Mouse (Mus musculus): Measurements from ENCODE around the gene March4. TPM values are rescaled to one million over a fixed set of nuclear protein-coding genes. Genes with fewer than 3 reads are reported as not detected.

March4 gene
- polyA plus RNA-seq, 1 experiment from 2014 or later: 10.2 TPM

GRCm38 (mm10) chr1:72506202-72506601 lies 30.5 kb downstream of the March4 start:
- Histone ChIP-seq H3K36me3 (replicated peaks; ENCODE audit: control insufficient read depth, insufficient read depth) (no peaks in the 10 kb centered on the region), H3K4me3 (replicated peaks; ENCODE audit: low read length) (no peak overlapping the region), H3K9me3 (ENCODE audit: control insufficient read depth, low read length) (no peaks in the 10 kb centered on the region), H3K27me3 (ENCODE audit: control insufficient read depth, insufficient read depth, low read length) (no peaks in the 10 kb centered on the region), H3K4me1 (replicated peaks; ENCODE audit: control insufficient read depth, insufficient read depth, low read length) (0 out of 2 replicates have a peak, but pooled peaks cover 7% of the 10 kb centered on the region), H3K4me2 (replicated peaks) (no peak overlapping the region), H3K27ac (no peak overlapping the region), H3K9ac (no peak overlapping the region)
- 42% methylated on average over 10 of the region's 10 CpGs for WGBS
- DNase-seq (ENCODE audit: low spot score): no peak
- no peak for ATAC-seq (ENCODE audit: low FRiP score)

GRCm38 (mm10) chr1:72497609-72498008 lies 39.1 kb downstream of the March4 start:
- Histone ChIP-seq H3K27ac (no peak overlapping the region), H3K4me2 (replicated peaks) (no peak overlapping the region), H3K27me3 (ENCODE audit: control insufficient read depth, insufficient read depth, low read length) (no peaks in the 10 kb centered on the region), H3K9ac (no peak overlapping the region), H3K4me3 (replicated peaks; ENCODE audit: low read length) (no peak overlapping the region), H3K4me1 (replicated peaks; ENCODE audit: control insufficient read depth, insufficient read depth, low read length) (no peaks in the 10 kb centered on the region), H3K36me3 (replicated peaks; ENCODE audit: control insufficient read depth, insufficient read depth) (no peaks in the 10 kb centered on the region), H3K9me3 (ENCODE audit: control insufficient read depth, low read length) (no peaks in the 10 kb centered on the region)
- 96% methylated on average over 5 of the region's 5 CpGs for WGBS
- ATAC-seq (ENCODE audit: low FRiP score) (no peak), DNase-seq (ENCODE audit: low spot score) (no peak)

GRCm38 (mm10) chr1:72493454-72493853 lies 43.3 kb downstream of the March4 start:
- Histone ChIP-seq H3K9ac (no peak overlapping the region), H3K9me3 (ENCODE audit: control insufficient read depth, low read length) (no peaks in the 10 kb centered on the region), H3K4me3 (replicated peaks; ENCODE audit: low read length) (no peak overlapping the region), H3K36me3 (replicated peaks; ENCODE audit: control insufficient read depth, insufficient read depth) (no peaks in the 10 kb centered on the region), H3K4me2 (replicated peaks) (no peak overlapping the region), H3K27ac (no peak overlapping the region), H3K4me1 (replicated peaks; ENCODE audit: control insufficient read depth, insufficient read depth, low read length) (no peaks in the 10 kb centered on the region; the same call in 1 of the 2 replicates), H3K27me3 (ENCODE audit: control insufficient read depth, insufficient read depth, low read length) (no peaks in the 10 kb centered on the region)
- 71% methylated on average over 3 of the region's 3 CpGs for WGBS
- no peak for ATAC-seq (ENCODE audit: low FRiP score)
- no peak for DNase-seq (ENCODE audit: low spot score)

GRCm38 (mm10) chr1:72492666-72493065 lies 44.1 kb downstream of the March4 start:
- H3K4me1 ChIP-seq (replicated peaks; ENCODE audit: control insufficient read depth, insufficient read depth, low read length): no peaks in the 10 kb centered on the region; the same call in 1 of the 2 replicates
- H3K9ac ChIP-seq: no peak overlapping the region
- no peak overlapping the region for H3K4me2 ChIP-seq (replicated peaks)
- no peak overlapping the region for H3K27ac ChIP-seq
- H3K4me3 ChIP-seq (replicated peaks; ENCODE audit: low read length): no peak overlapping the region
- DNase-seq (ENCODE audit: low spot score) (no peak), ATAC-seq (ENCODE audit: low FRiP score) (no peak)
- H3K27me3 ChIP-seq (ENCODE audit: control insufficient read depth, insufficient read depth, low read length): no peaks in the 10 kb centered on the region
- no peaks in the 10 kb centered on the region for H3K9me3 ChIP-seq (ENCODE audit: control insufficient read depth, low read length)
- H3K36me3 ChIP-seq (replicated peaks; ENCODE audit: control insufficient read depth, insufficient read depth): no peaks in the 10 kb centered on the region
- WGBS: 78% methylated on average over 10 of the region's 10 CpGs

- DNase-seq (ENCODE audit: low spot score) (no peak), ATAC-seq (ENCODE audit: low FRiP score) (no peak)
- H3K4me3 ChIP-seq (replicated peaks; ENCODE audit: low read length): no peak overlapping the region
- H3K36me3 ChIP-seq (replicated peaks; ENCODE audit: control insufficient read depth, insufficient read depth): no peaks in the 10 kb centered on the region
- H3K4me1 ChIP-seq (replicated peaks; ENCODE audit: control insufficient read depth, insufficient read depth, low read length): no peaks in the 10 kb centered on the region; the same call in 1 of the 2 replicates
- H3K9me3 ChIP-seq (ENCODE audit: control insufficient read depth, low read length): no peaks in the 10 kb centered on the region
- H3K27ac ChIP-seq: no peak overlapping the region
- H3K4me2 ChIP-seq (replicated peaks): no peak overlapping the region
- H3K9ac ChIP-seq: no peak overlapping the region
- 62% methylated on average over 5 of the region's 5 CpGs for WGBS
- H3K27me3 ChIP-seq (ENCODE audit: control insufficient read depth, insufficient read depth, low read length): no peaks in the 10 kb centered on the region
These were observed 45.4 kb downstream of the March4 start for GRCm38 (mm10) chr1:72491307-72491706.

- no peaks in the 10 kb centered on the region for H3K27me3 ChIP-seq (ENCODE audit: control insufficient read depth, insufficient read depth, low read length)
- H3K27ac ChIP-seq: no peak overlapping the region
- no peaks in the 10 kb centered on the region for H3K36me3 ChIP-seq (replicated peaks; ENCODE audit: control insufficient read depth, insufficient read depth)
- no peak overlapping the region for H3K9ac ChIP-seq
- H3K4me3 ChIP-seq (replicated peaks; ENCODE audit: low read length): no peak overlapping the region
- H3K9me3 ChIP-seq (ENCODE audit: control insufficient read depth, low read length): no peaks in the 10 kb centered on the region
- 85% methylated on average over 3 of the region's 3 CpGs for WGBS
- no peak overlapping the region for H3K4me2 ChIP-seq (replicated peaks)
- DNase-seq (ENCODE audit: low spot score): no peak
- no peaks in the 10 kb centered on the region; the same call in 1 of the 2 replicates for H3K4me1 ChIP-seq (replicated peaks; ENCODE audit: control insufficient read depth, insufficient read depth, low read length)
- ATAC-seq (ENCODE audit: low FRiP score): no peak
These were observed 45.9 kb downstream of the March4 start for GRCm38 (mm10) chr1:72490801-72491200.

- no peak overlapping the region for H3K27ac ChIP-seq
- no peak overlapping the region for H3K9ac ChIP-seq
- DNase-seq (ENCODE audit: low spot score): no peak
- 5% methylated on average over 8 of the region's 8 CpGs for WGBS
- ATAC-seq (ENCODE audit: low FRiP score): no peak
- H3K4me2 ChIP-seq (replicated peaks): no peak overlapping the region
- no peaks in the 10 kb centered on the region for H3K27me3 ChIP-seq (ENCODE audit: control insufficient read depth, insufficient read depth, low read length)
- no peak overlapping the region for H3K4me3 ChIP-seq (replicated peaks; ENCODE audit: low read length)
- no peaks in the 10 kb centered on the region; the same call in 1 of the 2 replicates for H3K4me1 ChIP-seq (replicated peaks; ENCODE audit: control insufficient read depth, insufficient read depth, low read length)
- no peaks in the 10 kb centered on the region for H3K36me3 ChIP-seq (replicated peaks; ENCODE audit: control insufficient read depth, insufficient read depth)
- H3K9me3 ChIP-seq (ENCODE audit: control insufficient read depth, low read length): no peaks in the 10 kb centered on the region
These were observed 46.5 kb downstream of the March4 start for GRCm38 (mm10) chr1:72490193-72490592.

GRCm38 (mm10) chr1:72476594-72476993 lies 60.1 kb downstream of the March4 start:
- no peak for ATAC-seq (ENCODE audit: low FRiP score)
- Histone ChIP-seq H3K4me2 (replicated peaks) (no peak overlapping the region), H3K27ac (no peak overlapping the region), H3K27me3 (ENCODE audit: control insufficient read depth, insufficient read depth, low read length) (no peaks in the 10 kb centered on the region), H3K36me3 (replicated peaks; ENCODE audit: control insufficient read depth, insufficient read depth) (no peaks in the 10 kb centered on the region), H3K9ac (no peak overlapping the region), H3K4me3 (replicated peaks; ENCODE audit: low read length) (no peak overlapping the region), H3K4me1 (replicated peaks; ENCODE audit: control insufficient read depth, insufficient read depth, low read length) (0 out of 2 replicates have a peak, but pooled peaks cover 3% of the 10 kb centered on the region), H3K9me3 (ENCODE audit: control insufficient read depth, low read length) (no peaks in the 10 kb centered on the region)
- DNase-seq (ENCODE audit: low spot score): no peak
- WGBS: 93% methylated on average over 2 of the region's 2 CpGs

GRCm38 (mm10) chr1:72469075-72469474 lies 67.7 kb downstream of the March4 start:
- Histone ChIP-seq H3K36me3 (replicated peaks; ENCODE audit: control insufficient read depth, insufficient read depth) (no peaks in the 10 kb centered on the region), H3K27ac (0 out of 2 replicates have a peak overlapping the region, but pooled peaks have one; percentile 21), H3K4me2 (replicated peaks) (no peak overlapping the region), H3K9me3 (ENCODE audit: control insufficient read depth, low read length) (no peaks in the 10 kb centered on the region), H3K27me3 (ENCODE audit: control insufficient read depth, insufficient read depth, low read length) (no peaks in the 10 kb centered on the region), H3K4me1 (replicated peaks; ENCODE audit: control insufficient read depth, insufficient read depth, low read length) (0 out of 2 replicates have a peak, but pooled peaks cover 3% of the 10 kb centered on the region), H3K4me3 (replicated peaks; ENCODE audit: low read length) (no peak overlapping the region), H3K9ac (no peak overlapping the region)
- WGBS: 81% methylated on average over 2 of the region's 2 CpGs
- no peak for ATAC-seq (ENCODE audit: low FRiP score)
- no peak for DNase-seq (ENCODE audit: low spot score)

GRCm38 (mm10) chr1:72468466-72469003 lies 68.2 kb downstream of the March4 start:
- no peak overlapping the region for H3K4me3 ChIP-seq (replicated peaks; ENCODE audit: low read length)
- H3K4me2 ChIP-seq (replicated peaks): no peak overlapping the region
- no peaks in the 10 kb centered on the region for H3K36me3 ChIP-seq (replicated peaks; ENCODE audit: control insufficient read depth, insufficient read depth)
- ATAC-seq (ENCODE audit: low FRiP score) (no peak), DNase-seq (ENCODE audit: low spot score) (no peak)
- no peaks in the 10 kb centered on the region for H3K27me3 ChIP-seq (ENCODE audit: control insufficient read depth, insufficient read depth, low read length)
- H3K4me1 ChIP-seq (replicated peaks; ENCODE audit: control insufficient read depth, insufficient read depth, low read length): 0 out of 2 replicates have a peak, but pooled peaks cover 3% of the 10 kb centered on the region
- 0 out of 2 replicates have a peak overlapping the region, but pooled peaks have one; percentile 21 for H3K27ac ChIP-seq
- WGBS: 60% methylated on average over 5 of the region's 5 CpGs
- H3K9ac ChIP-seq: no peak overlapping the region
- no peaks in the 10 kb centered on the region for H3K9me3 ChIP-seq (ENCODE audit: control insufficient read depth, low read length)

Data from hindbrain, embryonic 14.5 days (tissue).